Mouse (Mus musculus) left cerebral cortex, adult 2 months (tissue): ENCODE results near the gene Crybb1. TPM values are rescaled to one million over a fixed set of nuclear protein-coding genes. Genes with fewer than 3 reads are reported as not detected.

Experiments used
- DNase-seq, 2 experiments: peaks; one replicate each; pipeline ENCODE4 v3.0.0; 2021 to 2022; ENCODE audit warnings: low spot score in 2 of 2, mixed read lengths in 1 of 2; ENCODE audit errors: extremely low spot score in 1 of 2
- H3K27ac ChIP-seq: fragments of 200-600 bp; 2 replicates; pipeline ENCODE4 v1.8.1; 2022
- H3K4me3 ChIP-seq: fragments of 200-600 bp; 2 replicates; pipeline ENCODE4 v1.8.1; 2022
- CTCF ChIP-seq: fragments of 200-600 bp; IDR thresholded peaks from 2 replicates; pipeline ENCODE4 v1.8.1; 2022; ENCODE audit warnings: antibody characterized with exemption, mild to moderate bottlenecking, moderate library complexity
- intact Hi-C: fragments of 180-260 bp; cut with DNase I; formaldehyde crosslinking; loops from one replicate; pipeline ENCODE4 v1.15.1; 2025
- total RNA-seq, 2 experiments: library from RNA; stranded (reverse); gene quantifications; 2 replicates each; pipeline ENCODE4 v1.2.3; 2021

The Crybb1 gene
- total RNA-seq, 2 experiments from 2014 or later: 6.9 to 7.4 TPM

GRCm38 (mm10) chr5:112273746-112274463, 18.3 kb downstream of the Crybb1 start:
- Histone ChIP-seq H3K4me3 (no peak overlapping the region), H3K27ac (no peak overlapping the region)
- intact Hi-C loops: no loop called here
- no peak for DNase-seq
- TF ChIP-seq CTCF: no peak

- no peak for TF ChIP-seq CTCF
- Histone ChIP-seq H3K27ac (no peak overlapping the region), H3K4me3 (peak overlapping the region; percentile 54)
- intact Hi-C loops: no loop called here
- DNase-seq: no peak
Observed at GRCm38 (mm10) chr5:112275021-112275804, 19.6 kb downstream of the Crybb1 start.

- intact Hi-C loops: loop anchor here (1.0 to 2.0 kb wide), 2 partner anchors 36 to 50 kb away; partner anchors contain the start of gene Tfip11
- peak; percentile 22 for TF ChIP-seq CTCF
Observed at GRCm38 (mm10) chr5:112276267-112276873, 20.8 kb downstream of the Crybb1 start, which contains the start of gene Tpst2. Tpst2 (plus strand) TSS chr5:112276691.

GRCm38 (mm10) chr5:112276907-112277348, 21.3 kb downstream of the Crybb1 start:
- intact Hi-C loops: loop anchor here (1.0 to 2.0 kb wide), 2 partner anchors 37 to 50 kb away; partner anchors contain the start of gene Tfip11
- TF ChIP-seq CTCF: no peak
- H3K27ac ChIP-seq: peak overlapping the region; percentile 91
- DNase-seq: no peak
- H3K4me3 ChIP-seq: peak overlapping the region; percentile 89

More at GRCm38 (mm10) chr5:112276267-112276873, 20.8 kb downstream of the Crybb1 start, which contains the start of gene Tpst2:
- peak within 1 kb of the TSS; percentile 89 for H3K4me3 ChIP-seq
- peak within 1 kb of the TSS; percentile 91 for H3K27ac ChIP-seq
- DNase-seq: peak; percentile 99 to 100

- Histone ChIP-seq H3K4me3 (peak overlapping the region; percentile 89; the same call in 1 of the 2 replicates), H3K27ac (no peak overlapping the region)
- intact Hi-C loops: loop anchor here (2.0 kb wide), 1 partner anchor 49 kb away; the partner anchor contains the start of gene Tfip11
- TF ChIP-seq CTCF: no peak
- no peak for DNase-seq
Observed at GRCm38 (mm10) chr5:112277906-112278470, 22.4 kb downstream of the Crybb1 start.

GRCm38 (mm10) chr5:112279181-112280021, 23.8 kb downstream of the Crybb1 start:
- intact Hi-C loops: no loop called here
- DNase-seq: no peak
- TF ChIP-seq CTCF: no peak
- no peak overlapping the region for H3K4me3 ChIP-seq
- H3K27ac ChIP-seq: peak overlapping the region; percentile 33; the same call in 1 of the 2 replicates

GRCm38 (mm10) chr5:112280151-112280550, 24.5 kb downstream of the Crybb1 start:
- intact Hi-C loops: no loop called here
- no peak for TF ChIP-seq CTCF
- no peak for DNase-seq
- H3K27ac ChIP-seq: peak overlapping the region; percentile 33; the same call in 1 of the 2 replicates
- H3K4me3 ChIP-seq: no peak overlapping the region

- intact Hi-C loops: no loop called here
- no peak for TF ChIP-seq CTCF
- no peak for DNase-seq
- H3K4me3 ChIP-seq: no peak overlapping the region
- peak overlapping the region; percentile 18; the same call in 1 of the 2 replicates for H3K27ac ChIP-seq
Observed at GRCm38 (mm10) chr5:112280863-112281660, 25.4 kb downstream of the Crybb1 start.

GRCm38 (mm10) chr5:112281676-112282075, 26.1 kb downstream of the Crybb1 start:
- H3K27ac ChIP-seq: no peak overlapping the region
- no peak for DNase-seq
- intact Hi-C loops: no loop called here
- H3K4me3 ChIP-seq: no peak overlapping the region
- no peak for TF ChIP-seq CTCF
